Mouse (Mus musculus) intestine, postnatal 0 days (tissue): Measurements from ENCODE around the gene Tmem189. TPM values are rescaled to one million over a fixed set of nuclear protein-coding genes. Genes with fewer than 3 reads are reported as not detected.

Experiments used
- ATAC-seq: fragments of 200-750 bp; cut with Nextera tagmentation; 2 replicates; pipeline ENCODE4 v1.8.0; 2017; ENCODE audit warnings: mild to moderate bottlenecking, moderate TSS enrichment, moderate library complexity
- H3K27ac ChIP-seq: fragments of 300-500 bp; sonication (generic); 2 replicates; pipeline ENCODE4 v1.5.1; 2014; ENCODE audit warnings: mild to moderate bottlenecking, low read depth, low read length, moderate library complexity
- H3K27me3 ChIP-seq: fragments of 300-500 bp; sonication (generic); replicated peaks from 2 replicates; pipeline ENCODE4 v1.6.1; 2014; ENCODE audit warnings: low read length, mixed read lengths; ENCODE audit not compliant: control insufficient read depth, insufficient read depth
- H3K36me3 ChIP-seq: fragments of 300-500 bp; sonication (generic); 2 replicates; pipeline ENCODE4 v1.6.1; 2014; ENCODE audit warnings: mild to moderate bottlenecking, moderate library complexity; ENCODE audit not compliant: control insufficient read depth, insufficient read depth
- H3K4me1 ChIP-seq: fragments of 300-500 bp; sonication (generic); replicated peaks from 2 replicates; pipeline ENCODE4 v1.6.1; 2014; ENCODE audit warnings: antibody characterized with exemption, low read length, mixed read lengths; ENCODE audit not compliant: control insufficient read depth, insufficient read depth
- H3K4me2 ChIP-seq: fragments of 300-500 bp; sonication (generic); replicated peaks from 2 replicates; pipeline ENCODE4 v1.6.1; 2014; ENCODE audit warnings: low read depth, mild to moderate bottlenecking, moderate library complexity
- H3K4me3 ChIP-seq: fragments of 300-500 bp; sonication (generic); 2 replicates; pipeline ENCODE4 v1.5.1; 2014; ENCODE audit warnings: low read depth, low read length
- H3K9ac ChIP-seq: fragments of 300-500 bp; sonication (generic); 2 replicates; pipeline ENCODE4 v1.6.1; 2014; ENCODE audit warnings: mild to moderate bottlenecking, low read depth, low read length
- H3K9me3 ChIP-seq: fragments of 300-500 bp; sonication (generic); 2 replicates; pipeline ENCODE4 v1.6.1; 2016; ENCODE audit warnings: mixed run types; ENCODE audit not compliant: control insufficient read depth
- CTCF ChIP-seq: sonication (generic); IDR thresholded peaks from 2 replicates; pipeline ENCODE4 v1.5.1; 2016; ENCODE audit warnings: low read depth, mild to moderate bottlenecking, control low read depth, antibody characterized with exemption, moderate library complexity
- WGBS: fragments of 180-500 bp; shearing (Covaris S2); extraction: QIAGEN DNeasy Blood & Tissue Kit; methylation state at CpG from one replicate; pipeline ENCODE4 v1.1.7; 2014; 5-methylcytosine and 5-hydroxymethylcytosine counted together
- polyA plus RNA-seq: library from polyadenylated mRNA; unstranded; fragments of >200 nt; fragmentation: Nextera tagmentation; extraction: Ambion mirVana; gene quantifications from 2 replicates; pipeline ENCODE4 v1.2.1, GENCODE M21; 2015

Tmem189 gene
- polyA plus RNA-seq, 1 experiment from 2014 or later: 26.8 TPM

DNA sequence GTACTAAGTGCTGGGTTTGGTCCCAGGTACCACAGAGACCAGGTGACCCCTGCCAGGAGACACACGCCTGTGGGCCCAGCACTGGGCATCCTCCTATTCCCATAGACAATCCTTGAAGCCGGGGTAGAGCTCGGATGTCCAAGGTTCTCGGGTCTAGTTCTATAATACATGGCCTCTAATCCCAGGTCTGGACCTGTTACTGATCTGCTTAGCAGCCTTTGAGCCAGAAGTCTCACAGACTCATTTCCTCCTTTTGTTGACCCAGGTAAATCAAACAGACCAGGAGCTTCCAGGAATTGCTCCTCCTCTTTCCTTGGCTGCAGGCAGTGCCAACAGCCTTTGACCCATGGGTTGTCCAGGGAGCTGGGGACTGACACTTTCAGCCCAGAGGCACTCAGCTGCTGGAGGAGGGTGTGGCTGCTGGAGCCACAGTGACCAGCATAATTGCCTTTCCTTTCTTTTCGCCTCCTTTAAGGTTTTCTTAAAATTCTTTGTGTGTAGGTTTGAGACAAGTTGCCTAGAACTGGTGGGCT, 18.5 kb downstream of the Tmem189 start:
- Histone ChIP-seq H3K4me3 (no peak overlapping the region), H3K4me1 (no peaks in the 10 kb centered on the region), H3K9me3 (no peaks in the 10 kb centered on the region), H3K27me3 (no peaks in the 10 kb centered on the region), H3K4me2 (peak overlapping the region; percentile 35), H3K9ac (no peak overlapping the region), H3K27ac (peak overlapping the region; percentile 85), H3K36me3 (no peaks in the 10 kb centered on the region)
- 37% methylated on average over 5 of the region's 5 CpGs for WGBS
- no peak for TF ChIP-seq CTCF
- ATAC-seq: peak; percentile 73

DNA sequence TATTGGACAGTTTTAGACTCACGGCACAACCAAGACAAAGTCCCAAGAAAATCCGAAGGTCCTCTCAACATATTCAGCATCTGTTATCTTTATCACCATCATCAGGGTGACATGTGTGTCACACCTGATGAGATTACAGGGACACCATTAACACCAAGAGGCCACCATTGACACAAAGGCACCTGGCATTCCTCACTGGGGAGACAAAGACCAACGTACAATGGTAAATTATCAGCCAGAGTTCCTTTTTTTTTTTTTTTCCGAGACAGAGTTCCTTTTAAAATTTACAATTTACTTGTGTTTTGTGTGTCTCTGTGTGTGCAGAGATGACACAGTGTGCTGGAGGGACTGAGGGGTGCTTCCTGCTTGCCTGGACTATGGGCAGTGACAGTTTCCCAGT, 20.2 kb downstream of the Tmem189 start:
- Histone ChIP-seq H3K36me3 (no peaks in the 10 kb centered on the region), H3K4me2 (no peak overlapping the region), H3K27me3 (no peaks in the 10 kb centered on the region), H3K9me3 (no peaks in the 10 kb centered on the region), H3K4me1 (no peaks in the 10 kb centered on the region), H3K27ac (no peak overlapping the region), H3K9ac (no peak overlapping the region), H3K4me3 (no peak overlapping the region)
- no peak for TF ChIP-seq CTCF
- 46% methylated on average over 4 of the region's 4 CpGs for WGBS
- ATAC-seq: no peak

- no peaks in the 10 kb centered on the region for H3K9me3 ChIP-seq
- H3K4me1 ChIP-seq: no peaks in the 10 kb centered on the region
- no peaks in the 10 kb centered on the region for H3K27me3 ChIP-seq
- 85% methylated on average over 5 of the region's 5 CpGs for WGBS
- H3K4me2 ChIP-seq: no peak overlapping the region
- TF ChIP-seq CTCF: no peak
- H3K27ac ChIP-seq: no peak overlapping the region
- H3K4me3 ChIP-seq: no peak overlapping the region
- no peak for ATAC-seq
- no peaks in the 10 kb centered on the region for H3K36me3 ChIP-seq
- H3K9ac ChIP-seq: no peak overlapping the region
These were observed 21.2 kb downstream of the Tmem189 start for GRCm38 (mm10) chr2:167668426-167668825.

- H3K4me3 ChIP-seq: no peak overlapping the region
- ATAC-seq: no peak
- 78% methylated on average over 18 of the region's 18 CpGs for WGBS
- peaks cover 8% of the 10 kb centered on the region for H3K4me1 ChIP-seq
- H3K9ac ChIP-seq: no peak overlapping the region
- no peak overlapping the region for H3K4me2 ChIP-seq
- no peak for TF ChIP-seq CTCF
- no peaks in the 10 kb centered on the region for H3K27me3 ChIP-seq
- H3K9me3 ChIP-seq: no peaks in the 10 kb centered on the region
- H3K36me3 ChIP-seq: no peaks in the 10 kb centered on the region
- H3K27ac ChIP-seq: no peak overlapping the region
These were observed 23.5 kb downstream of the Tmem189 start for GRCm38 (mm10) chr2:167665972-167666713.

DNA sequence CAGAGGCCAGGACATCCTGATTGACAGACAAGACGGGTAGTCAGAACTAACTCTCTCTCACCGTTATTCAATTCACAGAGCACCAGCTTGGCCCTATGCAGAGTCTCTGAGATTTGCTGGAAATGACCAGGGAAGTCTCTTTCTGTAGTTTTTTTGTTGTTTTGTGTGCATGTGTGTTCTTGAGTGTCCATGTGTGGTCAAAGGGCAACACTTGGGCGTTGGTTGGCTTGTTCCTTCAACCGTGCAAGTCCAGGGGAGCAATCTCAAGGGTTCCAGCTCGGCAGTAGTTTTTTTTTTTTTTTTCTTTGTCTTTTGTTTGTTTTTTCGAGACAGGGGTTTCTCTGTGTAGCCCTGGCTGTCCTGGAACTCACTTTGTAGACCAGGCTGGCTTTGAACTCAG, 26.9 kb downstream of the Tmem189 start:
- H3K27me3 ChIP-seq: no peaks in the 10 kb centered on the region
- H3K4me3 ChIP-seq: no peak overlapping the region
- ATAC-seq: no peak
- peaks cover 24% of the 10 kb centered on the region for H3K4me1 ChIP-seq
- no peak for TF ChIP-seq CTCF
- H3K27ac ChIP-seq: no peak overlapping the region
- H3K4me2 ChIP-seq: no peak overlapping the region
- H3K9ac ChIP-seq: no peak overlapping the region
- WGBS: 55% methylated on average over 6 of the region's 6 CpGs
- peaks cover 4% of the 10 kb centered on the region; the same call in 1 of the 2 replicates for H3K36me3 ChIP-seq
- H3K9me3 ChIP-seq: no peaks in the 10 kb centered on the region

DNA sequence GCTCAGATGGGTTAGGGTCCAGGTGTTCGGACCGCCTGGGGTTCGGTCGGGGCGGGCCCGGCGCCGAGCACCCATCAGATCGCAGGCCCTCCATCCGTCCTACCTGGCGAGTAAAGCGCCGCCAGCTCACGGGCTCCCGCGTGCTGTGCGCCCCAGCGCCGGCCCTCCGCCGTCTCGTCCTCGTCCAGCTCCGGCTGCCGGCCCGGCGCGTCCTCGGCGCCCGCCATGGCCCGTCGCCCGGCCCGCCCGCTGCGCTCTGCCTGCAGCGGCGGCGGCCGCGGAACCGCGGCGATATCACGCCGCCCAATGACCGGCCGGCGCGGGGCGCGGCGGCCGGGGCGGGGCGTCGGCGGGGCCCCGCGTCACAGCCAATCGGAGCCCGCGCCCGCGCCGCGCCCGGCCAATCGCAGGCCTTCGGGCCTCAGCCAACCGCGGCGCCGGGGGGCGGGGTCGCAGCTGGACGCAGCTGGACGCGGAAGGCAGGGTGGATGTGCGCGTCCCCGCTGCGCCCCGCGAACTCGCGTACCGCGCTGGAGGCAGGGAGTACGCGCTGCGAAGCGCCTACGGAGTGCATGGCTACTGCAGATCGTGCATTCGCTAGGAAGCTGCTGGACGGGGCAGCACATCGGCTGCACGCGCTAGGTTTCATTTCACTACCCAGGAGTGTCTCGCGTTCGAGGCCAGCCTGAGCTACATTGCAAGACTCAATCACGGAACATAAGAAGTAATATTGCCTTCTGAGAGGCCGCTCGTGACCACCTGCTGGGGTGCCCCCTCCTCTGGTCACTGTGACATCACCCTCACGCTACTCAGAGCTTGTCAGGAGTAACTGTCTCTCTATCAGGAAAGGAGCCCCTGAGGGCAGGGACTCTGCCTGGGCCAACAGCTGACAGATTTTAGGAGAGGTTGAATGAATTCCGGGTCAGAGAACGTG, 28.1 kb downstream of the Tmem189 start, which contains the start of gene Gm20431:
Gene Gm20431, minus strand, starts transcription at position 227 of the 934 bp plus-strand sequence.
- ATAC-seq: peak; percentile 98
- 0 out of 2 replicates have a peak, but pooled peaks have one; percentile 1 for TF ChIP-seq CTCF
- Histone ChIP-seq H3K9ac (peak within 1 kb of the TSS; percentile 74), H3K4me1 (peaks cover 24% of the 10 kb centered on the region), H3K36me3 (peaks cover 4% of the 10 kb centered on the region; the same call in 1 of the 2 replicates), H3K27ac (peak within 1 kb of the TSS; percentile 60), H3K4me2 (peak within 1 kb of the TSS; percentile 93), H3K9me3 (no peaks in the 10 kb centered on the region), H3K4me3 (peak within 1 kb of the TSS; percentile 74), H3K27me3 (no peaks in the 10 kb centered on the region)
- whole genome bisulfite sequencing: under 1% methylated on average over 88 of the region's 110 CpGs
